Mouse (Mus musculus) midbrain, embryonic 16.5 days (tissue): ENCODE measurements around the gene Kcnh2. TPM values are rescaled to one million over a fixed set of nuclear protein-coding genes. Genes with fewer than 3 reads are reported as not detected.
A peak's percentile ranks its signal among the peaks of the same experiment; 100 is the strongest.

Source experiments
- ATAC-seq: fragments of 200-750 bp; cut with Nextera tagmentation; 2 replicates; pipeline ENCODE4 v1.8.0; 2017; ENCODE audit warnings: moderate TSS enrichment
- H3K27ac ChIP-seq: fragments of 300-500 bp; sonication (generic); 2 replicates; pipeline ENCODE4 v1.5.1; 2014; ENCODE audit warnings: mild to moderate bottlenecking, low read length, mixed read lengths
- H3K27me3 ChIP-seq: fragments of 300-500 bp; sonication (generic); 2 replicates; pipeline ENCODE4 v1.6.1; 2014; ENCODE audit warnings: low read depth, low read length, mixed read lengths; ENCODE audit not compliant: control insufficient read depth, insufficient read depth
- H3K36me3 ChIP-seq: fragments of 300-500 bp; sonication (generic); 2 replicates; pipeline ENCODE4 v1.6.1; 2014; ENCODE audit warnings: mild to moderate bottlenecking, low read length, moderate library complexity, mixed read lengths; ENCODE audit not compliant: control insufficient read depth, insufficient read depth
- H3K4me1 ChIP-seq: fragments of 300-500 bp; sonication (generic); 2 replicates; pipeline ENCODE4 v1.6.1; 2014; ENCODE audit warnings: mild to moderate bottlenecking, low read length, mixed read lengths; ENCODE audit not compliant: control insufficient read depth, insufficient read depth
- H3K4me2 ChIP-seq: fragments of 300-500 bp; sonication (generic); 2 replicates; pipeline ENCODE4 v1.6.1; 2014; ENCODE audit warnings: mild to moderate bottlenecking, low read length, mixed read lengths
- H3K4me3 ChIP-seq: fragments of 300-500 bp; sonication (generic); 2 replicates; pipeline ENCODE4 v1.5.1; 2014; ENCODE audit warnings: low read depth, mild to moderate bottlenecking, low read length, moderate library complexity, mixed read lengths
- H3K9ac ChIP-seq: fragments of 300-500 bp; sonication (generic); 2 replicates; pipeline ENCODE4 v1.6.1; 2014; ENCODE audit warnings: low read depth, low read length, mixed read lengths
- H3K9me3 ChIP-seq: fragments of 300-500 bp; sonication (generic); replicated peaks from 2 replicates; pipeline ENCODE4 v1.6.1; 2014; ENCODE audit warnings: mild to moderate bottlenecking, low read length, mixed read lengths; ENCODE audit not compliant: control insufficient read depth, poor library complexity, severe bottlenecking
- WGBS: fragments of 180-500 bp; shearing (Covaris S2); extraction: QIAGEN DNeasy Blood & Tissue Kit; methylation state at CpG from one replicate; pipeline ENCODE4 v1.1.7; 2014; 5-methylcytosine and 5-hydroxymethylcytosine counted together
- polyA plus RNA-seq: library from polyadenylated mRNA; unstranded; fragments of >200 nt; fragmentation: Nextera tagmentation; extraction: Ambion mirVana; gene quantifications from 2 replicates; pipeline ENCODE4 v1.2.1, GENCODE M21; 2015

Kcnh2 gene
- polyA plus RNA-seq, 1 experiment from 2014 or later: 11.7 TPM

- Histone ChIP-seq H3K36me3 (no peaks in the 10 kb centered on the region), H3K27ac (no peak overlapping the region), H3K9ac (no peak overlapping the region), H3K4me3 (no peak overlapping the region), H3K4me1 (peaks cover 13% of the 10 kb centered on the region; the same call in 1 of the 2 replicates), H3K9me3 (no peaks in the 10 kb centered on the region), H3K27me3 (peaks cover 29% of the 10 kb centered on the region), H3K4me2 (no peak overlapping the region)
- ATAC-seq: no peak
- 62% methylated on average over 6 of the region's 7 CpGs for WGBS
These were observed 37.7 kb upstream of the Kcnh2 start for GRCm38 (mm10) chr5:24389011-24389657.

GRCm38 (mm10) chr5:24388246-24388915 lies 37.0 kb upstream of the Kcnh2 start:
- Histone ChIP-seq H3K27ac (peak overlapping the region; percentile 42), H3K36me3 (no peaks in the 10 kb centered on the region), H3K4me1 (peaks cover 17% of the 10 kb centered on the region; the same call in 1 of the 2 replicates), H3K27me3 (peaks cover 29% of the 10 kb centered on the region), H3K4me2 (peak overlapping the region; percentile 96), H3K4me3 (peak overlapping the region; percentile 54), H3K9ac (peak overlapping the region; percentile 70), H3K9me3 (no peaks in the 10 kb centered on the region)
- 24% methylated on average over 26 of the region's 26 CpGs for WGBS
- no peak for ATAC-seq

GRCm38 (mm10) chr5:24387264-24388241 lies 36.1 kb upstream of the Kcnh2 start:
- H3K27me3 ChIP-seq: peaks cover 29% of the 10 kb centered on the region
- peaks cover 23% of the 10 kb centered on the region for H3K4me1 ChIP-seq
- under 1% methylated on average over 68 of the region's 73 CpGs for WGBS
- H3K4me3 ChIP-seq: peak overlapping the region; percentile 54
- no peaks in the 10 kb centered on the region for H3K36me3 ChIP-seq
- peak overlapping the region; percentile 96 for H3K4me2 ChIP-seq
- peak overlapping the region; percentile 42 for H3K27ac ChIP-seq
- peak overlapping the region; percentile 70 for H3K9ac ChIP-seq
- ATAC-seq: peak; percentile 25; the same call in 1 of the 2 replicates
- no peaks in the 10 kb centered on the region for H3K9me3 ChIP-seq

GRCm38 (mm10) chr5:24385887-24386550 lies 34.6 kb upstream of the Kcnh2 start:
- Histone ChIP-seq H3K4me2 (no peak overlapping the region), H3K27me3 (peaks cover 29% of the 10 kb centered on the region)

GRCm38 (mm10) chr5:24385374-24385773 lies 34.0 kb upstream of the Kcnh2 start:
- Histone ChIP-seq H3K9me3 (no peaks in the 10 kb centered on the region), H3K9ac (no peak overlapping the region), H3K27me3 (peaks cover 29% of the 10 kb centered on the region), H3K4me2 (no peak overlapping the region), H3K27ac (no peak overlapping the region), H3K4me1 (peaks cover 25% of the 10 kb centered on the region), H3K4me3 (no peak overlapping the region), H3K36me3 (no peaks in the 10 kb centered on the region)
- WGBS: 88% methylated on average over 5 of the region's 5 CpGs
- ATAC-seq: no peak

More at GRCm38 (mm10) chr5:24385887-24386550, 34.6 kb upstream of the Kcnh2 start:
- ATAC-seq: no peak
- WGBS: 75% methylated on average over 10 of the region's 10 CpGs
- no peaks in the 10 kb centered on the region for H3K9me3 ChIP-seq
- peaks cover 25% of the 10 kb centered on the region for H3K4me1 ChIP-seq
- no peak overlapping the region for H3K9ac ChIP-seq
- H3K36me3 ChIP-seq: no peaks in the 10 kb centered on the region
- no peak overlapping the region for H3K27ac ChIP-seq
- H3K4me3 ChIP-seq: no peak overlapping the region

GRCm38 (mm10) chr5:24384407-24384806 lies 33.0 kb upstream of the Kcnh2 start:
- H3K36me3 ChIP-seq: no peaks in the 10 kb centered on the region
- H3K9ac ChIP-seq: no peak overlapping the region
- H3K4me1 ChIP-seq: peaks cover 25% of the 10 kb centered on the region
- WGBS: 65% methylated on average over 6 of the region's 6 CpGs
- peak overlapping the region; percentile 61; the same call in 1 of the 2 replicates for H3K4me2 ChIP-seq
- no peak overlapping the region for H3K27ac ChIP-seq
- peaks cover 23% of the 10 kb centered on the region for H3K27me3 ChIP-seq
- no peak for ATAC-seq
- H3K9me3 ChIP-seq: no peaks in the 10 kb centered on the region
- H3K4me3 ChIP-seq: no peak overlapping the region

GRCm38 (mm10) chr5:24383026-24383859 lies 31.8 kb upstream of the Kcnh2 start:
- Histone ChIP-seq H3K4me3 (peak overlapping the region; percentile 54), H3K36me3 (no peaks in the 10 kb centered on the region), H3K4me2 (peak overlapping the region; percentile 61), H3K27me3 (peaks cover 18% of the 10 kb centered on the region), H3K9ac (peak overlapping the region; percentile 72), H3K27ac (peak overlapping the region; percentile 89), H3K4me1 (peaks cover 22% of the 10 kb centered on the region), H3K9me3 (no peaks in the 10 kb centered on the region)
- peak; percentile 86 for ATAC-seq
- WGBS: under 1% methylated on average over 34 of the region's 34 CpGs

GRCm38 (mm10) chr5:24381988-24382387 lies 30.6 kb upstream of the Kcnh2 start:
- no peak for ATAC-seq
- no peak overlapping the region for H3K4me2 ChIP-seq
- no peak overlapping the region for H3K27ac ChIP-seq
- peaks cover 10% of the 10 kb centered on the region for H3K27me3 ChIP-seq
- H3K4me3 ChIP-seq: no peak overlapping the region
- H3K4me1 ChIP-seq: peaks cover 13% of the 10 kb centered on the region
- no peaks in the 10 kb centered on the region for H3K36me3 ChIP-seq
- no peak overlapping the region for H3K9ac ChIP-seq
- H3K9me3 ChIP-seq: no peaks in the 10 kb centered on the region
- 56% methylated on average over 2 of the region's 2 CpGs for WGBS
